Mouse (Mus musculus) left cerebral cortex, postnatal 14 days (tissue): Measurements from ENCODE around the gene Camk2b. TPM values are rescaled to one million over a fixed set of nuclear protein-coding genes. Genes with fewer than 3 reads are reported as not detected.
A peak's percentile ranks its signal among the peaks of the same experiment; 100 is the strongest.

Experiments used
- DNase-seq, 2 experiments: peaks; one replicate each; pipeline ENCODE4 v3.0.0; 2021 to 2022; ENCODE audit warnings: low spot score in 2 of 2, mixed read lengths in 1 of 2
- intact Hi-C: fragments of 180-260 bp; cut with DNase I; formaldehyde crosslinking; loops from one replicate; pipeline ENCODE4 v1.15.1; 2025
- total RNA-seq, 2 experiments: library from RNA; stranded (reverse); gene quantifications; 2 replicates each; pipeline ENCODE4 v1.2.3; 2021

The Camk2b gene
- total RNA-seq, 2 experiments from 2014 or later: 771 to 777 TPM

GRCm38 (mm10) chr11:5999832-6000771, 66.1 kb downstream of the Camk2b start:
- peak; percentile 85 to 94 for DNase-seq
- intact Hi-C loops: loop anchor here (5.0 kb wide), 1 partner anchor 262 kb away; no protein-coding TSS in a partner anchor

DNA sequence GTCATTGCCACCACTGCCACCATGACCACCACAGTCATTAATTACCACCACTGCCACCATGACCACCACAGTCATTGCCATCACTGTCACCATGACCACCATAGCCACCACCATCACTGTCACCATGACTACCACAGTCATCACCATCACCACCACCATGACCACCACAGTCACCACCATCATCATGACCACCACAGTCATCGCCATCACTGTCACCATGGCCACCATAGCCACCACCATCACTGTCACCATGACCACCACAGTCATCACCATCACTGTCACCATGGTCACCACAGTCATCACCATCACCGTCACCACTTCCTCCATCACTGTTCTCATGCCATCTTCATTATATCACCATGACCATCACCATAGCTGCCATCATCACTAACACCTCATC, 67.7 kb downstream of the Camk2b start:
- no peak for DNase-seq
- intact Hi-C loops: loop anchor here (5.0 kb wide), 1 partner anchor 264 kb away; no protein-coding TSS in a partner anchor

GRCm38 (mm10) chr11:5995989-5996388, 70.2 kb downstream of the Camk2b start:
- intact Hi-C loops: loop anchor here (2.0 to 5.0 kb wide), 2 partner anchors 191 to 266 kb away; no protein-coding TSS in a partner anchor

GRCm38 (mm10) chr11:5994880-5995279, 71.3 kb downstream of the Camk2b start:
- DNase-seq: no peak
- intact Hi-C loops: loop anchor here (5.0 kb wide), 2 partner anchors 32 to 267 kb away; no protein-coding TSS in a partner anchor

More at GRCm38 (mm10) chr11:5995989-5996388, 70.2 kb downstream of the Camk2b start:
- peak; percentile 77 to 85 for DNase-seq

DNA sequence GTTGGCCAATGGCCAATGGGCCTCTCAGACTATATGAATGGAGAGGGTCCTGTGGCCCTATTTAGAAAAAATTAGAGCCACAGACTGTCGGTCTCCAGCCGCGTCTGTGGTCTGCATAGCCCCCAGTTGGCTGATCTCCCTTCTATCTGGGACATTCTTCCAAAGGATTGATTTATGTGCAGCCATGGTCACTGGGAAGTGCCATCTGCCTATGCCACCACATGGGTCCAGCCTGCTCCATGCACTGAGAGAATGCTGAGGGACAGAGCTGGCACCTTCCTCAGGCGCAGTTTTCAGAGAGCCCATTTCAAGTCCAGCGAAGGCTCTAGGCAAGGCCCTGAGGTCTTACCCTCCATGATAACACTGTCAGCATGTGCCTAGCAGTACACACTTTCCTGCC, 72.0 kb downstream of the Camk2b start:
- DNase-seq: no peak
- intact Hi-C loops: loop anchor here (5.0 kb wide), 1 partner anchor 33 kb away; no protein-coding TSS in a partner anchor

DNA sequence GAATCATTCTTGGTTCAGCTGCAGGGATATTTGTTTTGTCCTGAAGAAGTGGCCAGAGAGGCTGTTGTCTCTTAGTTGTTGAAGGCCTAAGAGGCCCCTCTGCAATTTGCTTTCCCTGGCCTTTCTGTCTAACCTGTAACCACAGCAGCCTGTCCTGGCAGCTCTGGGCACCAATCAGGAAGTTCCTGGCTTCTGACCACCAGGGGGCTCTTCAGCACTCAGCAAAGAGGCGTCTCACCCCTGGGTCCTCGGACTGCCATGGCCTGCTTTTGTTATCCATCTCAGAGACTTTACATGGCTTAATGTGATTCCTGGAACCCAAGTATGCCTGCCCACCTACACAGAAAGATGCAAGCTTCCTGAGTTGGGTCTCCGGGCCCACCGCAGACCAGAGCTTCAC, 75.3 kb downstream of the Camk2b start:
- no peak for DNase-seq
- intact Hi-C loops: loop anchor here (5.0 kb wide), 1 partner anchor 36 kb away; no protein-coding TSS in a partner anchor

GRCm38 (mm10) chr11:5989954-5990593, 76.1 kb downstream of the Camk2b start:
- DNase-seq: no peak
- intact Hi-C loops: loop anchor here (5.0 kb wide), 1 partner anchor 37 kb away; no protein-coding TSS in a partner anchor

DNA sequence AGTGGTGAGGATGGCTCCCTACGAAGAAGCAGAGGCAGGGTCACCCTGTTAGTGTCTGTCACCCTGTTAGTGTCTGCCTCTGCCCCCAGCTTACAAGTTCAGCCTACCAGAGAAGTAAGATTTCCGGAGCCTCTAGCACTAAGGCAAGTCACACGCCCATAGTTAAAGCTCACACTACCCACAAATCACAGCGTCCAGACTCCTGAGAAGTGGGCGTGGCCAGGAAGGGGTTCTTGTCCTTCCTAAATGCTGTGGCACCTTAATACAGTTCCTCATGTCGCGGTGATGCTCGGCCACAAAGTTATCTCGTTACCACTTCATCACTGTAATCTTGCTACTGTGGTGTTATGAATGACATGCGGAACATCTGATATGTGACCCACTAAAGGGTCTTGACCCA, 78.0 kb downstream of the Camk2b start:
- DNase-seq: no peak
- intact Hi-C loops: no loop called here

DNA sequence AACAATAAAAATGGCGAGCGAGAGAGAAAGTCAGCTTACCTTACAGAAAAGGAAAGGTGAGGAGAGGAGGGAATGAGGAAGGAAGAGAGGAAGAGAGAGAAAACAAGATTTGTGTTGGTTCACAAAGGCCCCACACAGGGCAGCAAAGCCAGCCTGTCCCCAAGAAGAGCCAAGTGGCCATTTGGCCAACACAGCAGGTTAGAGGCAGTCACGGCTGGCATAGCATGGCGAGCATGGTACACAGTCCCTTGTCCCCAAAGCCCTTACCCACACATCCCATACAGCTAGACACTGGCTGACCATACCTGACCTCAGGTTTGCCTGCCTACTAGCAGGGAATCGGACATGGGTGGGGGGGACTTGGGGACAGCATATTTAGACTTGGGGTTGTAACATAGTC, 82.5 kb downstream of the Camk2b start:
- no peak for DNase-seq
- intact Hi-C loops: no loop called here

DNA sequence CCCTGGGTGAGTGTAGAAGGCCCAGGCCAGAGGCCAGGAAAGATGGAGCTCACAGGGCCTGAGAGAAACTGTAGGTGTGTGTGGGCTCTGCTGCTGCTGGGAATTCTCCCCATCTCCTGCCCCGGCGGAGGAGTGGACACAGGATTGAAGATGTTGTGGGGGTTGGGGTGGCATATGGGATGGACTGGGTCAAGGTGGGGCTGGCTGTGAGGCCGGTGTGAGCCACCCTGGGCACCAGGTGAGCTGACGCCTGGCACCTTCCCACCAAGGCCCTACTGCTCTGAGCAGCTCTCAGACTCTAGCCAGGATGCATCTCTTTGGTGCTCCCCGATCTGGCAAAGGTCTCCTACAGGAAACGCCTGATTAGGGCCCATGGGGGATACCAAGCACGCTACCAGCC, 84.8 kb downstream of the Camk2b start:
- DNase-seq: no peak
- intact Hi-C loops: no loop called here

DNA sequence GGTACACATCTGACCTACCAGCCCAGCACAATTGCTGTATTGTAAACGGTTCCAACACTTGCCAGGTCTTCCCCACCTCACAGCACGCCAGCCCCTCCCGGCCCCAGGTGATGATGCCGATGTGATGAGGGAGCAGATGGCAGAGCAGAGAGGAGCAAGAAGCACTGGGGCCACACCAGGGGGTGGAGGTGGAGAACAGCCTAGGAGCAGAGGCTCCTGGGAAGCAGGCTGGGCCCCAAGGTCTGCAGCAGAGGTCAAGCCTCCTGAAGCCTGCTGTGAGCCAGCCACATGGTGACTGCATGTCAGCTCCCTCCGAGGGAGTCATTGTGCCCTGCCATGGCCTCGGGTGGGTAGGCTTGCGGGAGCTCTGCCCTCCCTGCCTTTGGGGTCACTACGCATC, 85.6 kb downstream of the Camk2b start:
- DNase-seq: no peak
- intact Hi-C loops: no loop called here

DNA sequence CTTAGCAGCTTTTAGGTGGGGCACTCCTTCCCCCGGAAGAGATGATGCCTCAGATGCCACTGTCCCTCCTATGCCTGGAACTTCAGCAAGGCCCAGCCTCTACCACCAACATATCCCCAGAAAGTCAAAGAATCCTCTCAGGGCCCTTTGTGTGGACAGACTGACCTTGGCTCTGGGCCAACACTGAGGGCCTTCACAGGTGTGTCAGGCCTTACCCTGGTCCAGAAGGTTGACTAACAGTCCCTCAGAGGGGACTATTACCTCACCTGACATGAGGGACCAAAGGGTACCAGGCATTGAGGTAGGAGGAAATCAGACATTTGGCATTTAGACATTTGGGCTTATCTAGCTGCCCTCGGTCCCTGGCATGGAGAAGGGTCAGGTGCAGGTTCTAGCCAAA, 86.1 kb downstream of the Camk2b start:
- no peak for DNase-seq
- intact Hi-C loops: no loop called here

DNA sequence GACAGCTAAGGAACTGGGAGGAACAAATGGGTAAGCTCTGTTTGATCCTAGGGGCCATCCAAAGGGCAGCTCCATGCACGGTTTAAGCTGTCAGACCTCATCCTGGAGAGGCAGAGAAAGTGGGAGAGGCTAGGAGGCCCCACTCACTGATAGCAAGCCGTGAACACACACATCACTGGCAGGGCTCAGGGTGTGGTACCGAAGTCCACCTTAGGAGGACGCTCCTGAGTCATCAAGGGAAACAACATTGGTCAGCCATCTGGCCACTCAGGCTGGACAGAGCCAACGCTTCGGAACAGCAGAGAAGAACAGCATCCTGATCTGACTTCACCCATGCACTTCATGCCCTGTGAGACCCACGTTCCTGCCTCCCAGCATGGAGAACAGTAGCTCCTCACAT, 87.1 kb downstream of the Camk2b start:
- intact Hi-C loops: no loop called here

DNA sequence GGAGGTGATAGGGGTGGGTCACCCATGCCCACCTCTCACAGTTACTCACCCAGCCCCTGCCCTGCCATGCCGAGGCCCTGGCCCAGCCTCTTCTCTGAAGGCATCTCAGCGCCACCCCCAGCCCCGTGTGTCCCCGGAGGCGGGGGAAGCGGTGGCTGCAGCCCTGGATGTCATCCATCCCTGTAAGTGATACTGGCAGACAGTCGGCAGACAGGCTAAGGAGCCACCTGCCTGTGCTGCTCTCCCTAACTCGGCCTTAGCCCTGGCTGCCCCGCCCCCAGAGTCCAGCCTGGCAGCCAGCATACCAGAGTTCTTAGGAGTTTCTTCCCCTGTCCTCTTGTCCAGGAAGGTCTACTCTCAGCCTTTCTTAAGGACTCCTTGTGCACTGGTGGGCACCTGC, 90.1 kb downstream of the Camk2b start:
- intact Hi-C loops: no loop called here
- DNase-seq: no peak

More for the DNA sequence above, 87.1 kb downstream of the Camk2b start:
- no peak for DNase-seq

GRCm38 (mm10) chr11:5975068-5975467, 91.1 kb downstream of the Camk2b start:
- intact Hi-C loops: no loop called here
- no peak for DNase-seq

DNA sequence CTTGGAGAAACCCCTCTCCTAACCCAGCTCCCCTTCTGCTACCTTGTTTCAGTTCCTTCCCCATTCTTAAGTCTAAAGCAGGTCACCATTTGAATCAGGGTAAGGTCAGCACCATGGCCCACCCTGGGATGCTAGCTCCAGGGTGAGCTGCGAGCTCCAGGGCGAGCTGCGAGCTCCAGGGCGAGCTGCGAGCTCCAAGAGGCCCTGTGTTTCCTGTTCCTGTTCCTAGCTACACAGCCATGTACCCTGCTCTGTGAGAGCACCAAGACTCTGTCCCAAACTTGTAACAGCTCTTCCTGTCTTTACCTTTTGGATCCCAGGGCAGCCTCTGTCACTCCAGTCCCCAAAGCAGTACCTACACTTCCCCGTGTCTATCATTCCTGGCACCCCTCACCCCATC, 92.1 kb downstream of the Camk2b start:
- intact Hi-C loops: no loop called here
- no peak for DNase-seq

GRCm38 (mm10) chr11:5973151-5973550, 93.0 kb downstream of the Camk2b start:
- intact Hi-C loops: no loop called here
- no peak for DNase-seq

DNA sequence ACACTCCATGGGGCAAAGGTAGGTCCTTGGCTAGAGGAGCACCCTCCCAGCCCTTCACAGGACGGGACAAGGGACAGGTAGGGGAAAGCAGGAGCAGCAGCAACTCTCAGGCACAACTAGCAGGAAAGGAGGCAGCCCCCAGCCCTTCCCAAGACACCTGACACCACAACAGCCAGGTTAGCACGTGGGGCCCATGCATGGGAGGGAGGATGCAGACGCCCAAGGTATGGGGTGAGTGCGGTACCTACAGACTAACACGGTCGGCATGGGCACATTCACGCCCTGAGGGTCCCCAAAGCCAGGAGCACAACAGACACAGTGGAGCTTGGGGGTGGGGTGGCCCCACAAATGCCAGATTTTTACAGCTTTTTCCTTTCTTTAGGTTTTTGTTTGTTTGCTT, 95.0 kb downstream of the Camk2b start:
- intact Hi-C loops: no loop called here
- no peak for DNase-seq

DNA sequence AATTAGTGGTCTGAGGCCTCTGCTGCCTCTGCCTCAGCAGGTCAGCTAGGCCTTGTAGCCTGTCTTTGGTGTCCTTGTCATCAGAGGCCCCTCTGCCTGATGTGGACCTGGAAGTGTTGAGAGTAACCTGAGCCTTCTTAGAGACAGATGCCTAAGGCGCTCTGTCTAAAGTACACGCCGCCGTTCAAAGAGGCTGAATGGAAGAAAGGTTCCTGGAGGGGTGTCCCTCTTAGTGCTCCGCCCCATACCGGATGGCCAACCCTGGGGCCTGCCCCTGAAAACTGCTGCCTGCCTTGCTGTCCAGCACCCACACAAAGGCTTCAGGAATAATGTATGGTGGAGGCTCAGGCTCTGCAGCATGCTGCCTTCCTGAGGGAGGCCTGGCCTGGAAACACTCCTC, 97.9 kb downstream of the Camk2b start:
- intact Hi-C loops: no loop called here
- DNase-seq: no peak

GRCm38 (mm10) chr11:5966751-5967150, 99.4 kb downstream of the Camk2b start:
- intact Hi-C loops: no loop called here
- no peak for DNase-seq
